12 mouse cellular contexts compared by ENCODE assay signal in genomic region chr16:76002287-76002686, GRCm38 (mm10). TPM values are rescaled to one million over a fixed set of nuclear protein-coding genes. Genes with fewer than 3 reads are reported as not detected.
DNase-seq lines count a peak whose midpoint lies in the region.
"Had no signal": no experiment of that assay in that cellular context is flagged by ENCODE, and none has a peak within 500 bp of the region (broad histone marks: within the 10 kb centered on the region; RNA-seq: fewer than 3 reads in every experiment).

No protein-coding gene starts in this region.

- peak; percentile 19 to 28 for DNase-seq in spleen, postnatal 10 days (ENCODE audit: low spot score in 2 of 2)
- DNase-seq in spleen, adult 12 weeks (ENCODE audit: low spot score), result no peak
- DNase-seq in MEL-GATA-1-ER (ENCODE audit: extremely low read depth, low read depth) (peak; percentile 98), liver (peak; percentile 47)
- peak; percentile 13 to 19 for DNase-seq in monocyte, adult 2 months (ENCODE audit: low read depth in 1 of 2, low spot score in 2 of 2)
- no peak for DNase-seq in adrenal gland, postnatal 4 days (ENCODE audit: low spot score in 2 of 2)
- no peak for DNase-seq in retina, embryonic 14.5 days (ENCODE audit: low spot score)
- DNase-seq in kidney, adult 9 months, result no peak
- DNase-seq: cerebellum, postnatal 25 days; kidney, adult 8-10 months; layer of hippocampus, adult 9-11 months; left cerebral cortex, postnatal 4 days had no signal

RNA-seq across cellular contexts. Expression of gene Samsn1, which starts 19.8 kb away (rescaled TPM):
- total RNA-seq in adrenal gland, postnatal 4 days (2021), result 1 to 10 TPM; 1.5 to 1.7 TPM

Comparison
In these comparisons a context has a peak if more than half of its experiments do, and no peak if none do; other contexts are left out.
1. DNase-seq: peak in spleen, postnatal 10 days (2 of 2), MEL-GATA-1-ER (single experiment), liver (single experiment) and monocyte, adult 2 months (2 of 2); none in spleen, adult 12 weeks (single experiment), adrenal gland, postnatal 4 days (0 of 2), retina, embryonic 14.5 days (single experiment) and kidney, adult 9 months (single experiment).